Mouse (Mus musculus): Measurements from ENCODE around the gene Cyb5r3. TPM values are rescaled to one million over a fixed set of nuclear protein-coding genes. Genes with fewer than 3 reads are reported as not detected.

Cyb5r3 gene
- total RNA-seq, 2 experiments from 2014 or later: 27.8 to 48.7 TPM

GRCm38 (mm10) chr15:83169772-83170722, 2.3 kb downstream of the Cyb5r3 start:
- no peak for ATAC-seq (replicated peaks; ENCODE audit: poor library complexity, severe bottlenecking)

- no peak for ATAC-seq (replicated peaks; ENCODE audit: poor library complexity, severe bottlenecking)
Measured at GRCm38 (mm10) chr15:83168875-83169771, 3.3 kb downstream of the Cyb5r3 start.

GRCm38 (mm10) chr15:83168311-83168710, 4.1 kb downstream of the Cyb5r3 start:
- ATAC-seq (replicated peaks; ENCODE audit: poor library complexity, severe bottlenecking): no peak

GRCm38 (mm10) chr15:83167550-83168065, 4.8 kb downstream of the Cyb5r3 start:
- ATAC-seq (replicated peaks; ENCODE audit: poor library complexity, severe bottlenecking): no peak

GRCm38 (mm10) chr15:83167126-83167525, 5.3 kb downstream of the Cyb5r3 start:
- ATAC-seq (replicated peaks; ENCODE audit: poor library complexity, severe bottlenecking): no peak

GRCm38 (mm10) chr15:83166642-83167041, 5.8 kb downstream of the Cyb5r3 start:
- ATAC-seq (replicated peaks; ENCODE audit: poor library complexity, severe bottlenecking): no peak

GRCm38 (mm10) chr15:83165526-83166315, 6.7 kb downstream of the Cyb5r3 start:
- ATAC-seq (replicated peaks; ENCODE audit: poor library complexity, severe bottlenecking): no peak

GRCm38 (mm10) chr15:83164971-83165471, 7.4 kb downstream of the Cyb5r3 start:
- ATAC-seq (replicated peaks; ENCODE audit: poor library complexity, severe bottlenecking): no peak

GRCm38 (mm10) chr15:83162818-83163485, 9.4 kb downstream of the Cyb5r3 start:
- ATAC-seq (replicated peaks; ENCODE audit: poor library complexity, severe bottlenecking): no peak

- no peak for ATAC-seq (replicated peaks; ENCODE audit: poor library complexity, severe bottlenecking)
Measured at GRCm38 (mm10) chr15:83162001-83162400, 10.4 kb downstream of the Cyb5r3 start.

GRCm38 (mm10) chr15:83161062-83161748, 11.2 kb downstream of the Cyb5r3 start:
- ATAC-seq (replicated peaks; ENCODE audit: poor library complexity, severe bottlenecking): no peak

GRCm38 (mm10) chr15:83160561-83160960, 11.8 kb downstream of the Cyb5r3 start:
- no peak for ATAC-seq (replicated peaks; ENCODE audit: poor library complexity, severe bottlenecking)

GRCm38 (mm10) chr15:83159823-83160222, 12.6 kb downstream of the Cyb5r3 start:
- no peak for ATAC-seq (replicated peaks; ENCODE audit: poor library complexity, severe bottlenecking)

GRCm38 (mm10) chr15:83158587-83159160, 13.7 kb downstream of the Cyb5r3 start:
- ATAC-seq (replicated peaks; ENCODE audit: poor library complexity, severe bottlenecking): 0 out of 2 replicates have a peak, but pooled peaks have one; percentile 1

- ATAC-seq (replicated peaks; ENCODE audit: poor library complexity, severe bottlenecking): no peak
Measured at GRCm38 (mm10) chr15:83157667-83158064, 14.7 kb downstream of the Cyb5r3 start.

- peak; percentile 57 for ATAC-seq (replicated peaks; ENCODE audit: poor library complexity, severe bottlenecking)
Measured at GRCm38 (mm10) chr15:83156929-83157666, 15.3 kb downstream of the Cyb5r3 start.

- 0 out of 2 replicates have a peak, but pooled peaks have one; percentile 16 for ATAC-seq (replicated peaks; ENCODE audit: poor library complexity, severe bottlenecking)
Measured at GRCm38 (mm10) chr15:83155672-83156419, 16.5 kb downstream of the Cyb5r3 start.
